Mouse (Mus musculus): ENCODE measurements around the gene Il1rl2. TPM values are rescaled to one million over a fixed set of nuclear protein-coding genes. Genes with fewer than 3 reads are reported as not detected.

Gene Il1rl2
- polyA plus RNA-seq, 1 experiment from 2014 or later = 6.8 TPM

DNA sequence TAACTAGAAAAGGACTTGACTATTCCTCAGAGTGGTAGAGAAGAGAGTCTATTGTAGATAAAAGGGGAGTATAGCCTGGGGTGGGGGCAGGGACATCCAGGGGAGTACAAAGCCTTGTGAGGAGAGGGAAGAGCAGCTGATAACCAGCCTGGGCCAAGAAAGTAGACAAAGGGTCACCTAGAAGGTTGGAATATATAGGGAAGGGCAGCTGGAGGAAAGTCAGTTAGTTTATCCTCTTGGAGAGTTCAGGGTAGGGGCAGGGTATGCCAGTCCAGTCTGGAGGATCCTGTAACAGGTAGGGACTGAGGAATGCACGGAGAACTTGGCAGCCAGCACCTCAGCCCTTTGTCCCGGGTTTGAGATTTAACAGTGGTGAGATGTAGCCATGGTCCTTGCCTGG, 33.9 kb downstream of the Il1rl2 start:
- no peaks in the 10 kb centered on the region for H3K36me3 ChIP-seq (ENCODE audit: control insufficient read depth, insufficient read depth, low read length)
- H3K4me2 ChIP-seq (replicated peaks; ENCODE audit: low read depth) = no peak overlapping the region
- H3K27ac ChIP-seq (replicated peaks) = peak overlapping the region; percentile 40
- H3K4me1 ChIP-seq (replicated peaks; ENCODE audit: control insufficient read depth, insufficient read depth) = no peaks in the 10 kb centered on the region
- ATAC-seq (ENCODE audit: low FRiP score, low TSS enrichment) = peak; percentile 14; the same call in 1 of the 2 replicates
- no peaks in the 10 kb centered on the region for H3K9me3 ChIP-seq (ENCODE audit: control insufficient read depth, low read length)
- no peak overlapping the region for H3K4me3 ChIP-seq (ENCODE audit: low read depth, low read length)
- TF ChIP-seq EP300 (optimal IDR thresholded peaks at IDR 0.05) (no peak), CTCF (IDR thresholded peaks at IDR 0.05; ENCODE audit: low read depth) (no peak)
- DNase-seq (ENCODE audit: low spot score) = no peak
- H3K9ac ChIP-seq (ENCODE audit: low read length) = no peak overlapping the region
- WGBS = 76% methylated on average over 2 of the region's 2 CpGs
- no peaks in the 10 kb centered on the region for H3K27me3 ChIP-seq (ENCODE audit: control insufficient read depth, insufficient read depth, low read length)

GRCm38 (mm10) chr1:40358771-40359181, 34.4 kb downstream of the Il1rl2 start:
- 39% methylated on average over 4 of the region's 4 CpGs for WGBS
- no peaks in the 10 kb centered on the region for H3K36me3 ChIP-seq (ENCODE audit: control insufficient read depth, insufficient read depth, low read length)
- H3K4me1 ChIP-seq (replicated peaks; ENCODE audit: control insufficient read depth, insufficient read depth) = no peaks in the 10 kb centered on the region
- TF ChIP-seq EP300 (optimal IDR thresholded peaks at IDR 0.05) (no peak), CTCF (IDR thresholded peaks at IDR 0.05; ENCODE audit: low read depth) (0 out of 2 replicates have a peak, but pooled peaks have one; percentile 11)
- no peaks in the 10 kb centered on the region for H3K27me3 ChIP-seq (ENCODE audit: control insufficient read depth, insufficient read depth, low read length)
- H3K27ac ChIP-seq (replicated peaks) = peak overlapping the region; percentile 40; the same call in 1 of the 2 replicates
- no peak overlapping the region for H3K4me3 ChIP-seq (ENCODE audit: low read depth, low read length)
- H3K9me3 ChIP-seq (ENCODE audit: control insufficient read depth, low read length) = no peaks in the 10 kb centered on the region
- DNase-seq (ENCODE audit: low spot score) (no peak), ATAC-seq (ENCODE audit: low FRiP score, low TSS enrichment) (peak; percentile 84)
- H3K9ac ChIP-seq (ENCODE audit: low read length) = no peak overlapping the region
- no peak overlapping the region for H3K4me2 ChIP-seq (replicated peaks; ENCODE audit: low read depth)

- H3K4me1 ChIP-seq (replicated peaks; ENCODE audit: control insufficient read depth, insufficient read depth) = no peaks in the 10 kb centered on the region
- ATAC-seq (ENCODE audit: low FRiP score, low TSS enrichment) = no peak
- DNase-seq (ENCODE audit: low spot score) = no peak
- no peaks in the 10 kb centered on the region for H3K36me3 ChIP-seq (ENCODE audit: control insufficient read depth, insufficient read depth, low read length)
- no peak overlapping the region for H3K9ac ChIP-seq (ENCODE audit: low read length)
- H3K27ac ChIP-seq (replicated peaks) = no peak overlapping the region
- H3K9me3 ChIP-seq (ENCODE audit: control insufficient read depth, low read length) = no peaks in the 10 kb centered on the region
- no peak for TF ChIP-seq EP300 (optimal IDR thresholded peaks at IDR 0.05)
- no peak overlapping the region for H3K4me2 ChIP-seq (replicated peaks; ENCODE audit: low read depth)
- WGBS = 44% methylated on average over 2 of the region's 2 CpGs
- no peaks in the 10 kb centered on the region for H3K27me3 ChIP-seq (ENCODE audit: control insufficient read depth, insufficient read depth, low read length)
- H3K4me3 ChIP-seq (ENCODE audit: low read depth, low read length) = no peak overlapping the region
Measured at GRCm38 (mm10) chr1:40359731-40360130, 35.3 kb downstream of the Il1rl2 start.

DNA sequence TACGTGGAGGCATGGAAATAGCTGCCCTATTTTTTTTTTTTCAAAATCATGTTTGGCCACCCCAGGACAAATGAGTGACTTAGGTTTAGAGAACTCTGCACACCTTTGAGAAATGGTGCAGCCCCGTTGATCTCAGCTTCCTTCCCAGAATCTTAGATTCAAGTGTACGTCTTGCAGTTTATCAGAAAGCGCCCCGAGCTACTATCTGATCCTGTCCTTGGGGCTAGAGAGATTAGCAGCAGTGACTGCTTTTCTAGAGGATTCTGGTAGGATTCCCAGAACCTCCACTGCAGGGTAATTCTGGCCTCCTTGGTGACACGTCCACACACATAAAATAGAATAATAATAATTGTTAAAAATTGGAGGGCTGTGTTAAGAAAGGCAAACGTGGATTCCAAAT, 36.6 kb downstream of the Il1rl2 start:
- H3K4me3 ChIP-seq (ENCODE audit: low read depth, low read length) = no peak overlapping the region
- ATAC-seq (ENCODE audit: low FRiP score, low TSS enrichment) (no peak), DNase-seq (ENCODE audit: low spot score) (no peak)
- 0 out of 2 replicates have a peak, but pooled peaks cover 4% of the 10 kb centered on the region for H3K36me3 ChIP-seq (ENCODE audit: control insufficient read depth, insufficient read depth, low read length)
- WGBS = 62% methylated on average over 7 of the region's 7 CpGs
- no peaks in the 10 kb centered on the region for H3K4me1 ChIP-seq (replicated peaks; ENCODE audit: control insufficient read depth, insufficient read depth)
- no peaks in the 10 kb centered on the region for H3K27me3 ChIP-seq (ENCODE audit: control insufficient read depth, insufficient read depth, low read length)
- H3K9me3 ChIP-seq (ENCODE audit: control insufficient read depth, low read length) = no peaks in the 10 kb centered on the region
- H3K9ac ChIP-seq (ENCODE audit: low read length) = no peak overlapping the region
- no peak overlapping the region for H3K27ac ChIP-seq (replicated peaks)
- TF ChIP-seq EP300 (optimal IDR thresholded peaks at IDR 0.05) = no peak
- no peak for TF ChIP-seq CTCF (IDR thresholded peaks at IDR 0.05; ENCODE audit: low read depth)
- H3K4me2 ChIP-seq (replicated peaks; ENCODE audit: low read depth) = no peak overlapping the region

DNA sequence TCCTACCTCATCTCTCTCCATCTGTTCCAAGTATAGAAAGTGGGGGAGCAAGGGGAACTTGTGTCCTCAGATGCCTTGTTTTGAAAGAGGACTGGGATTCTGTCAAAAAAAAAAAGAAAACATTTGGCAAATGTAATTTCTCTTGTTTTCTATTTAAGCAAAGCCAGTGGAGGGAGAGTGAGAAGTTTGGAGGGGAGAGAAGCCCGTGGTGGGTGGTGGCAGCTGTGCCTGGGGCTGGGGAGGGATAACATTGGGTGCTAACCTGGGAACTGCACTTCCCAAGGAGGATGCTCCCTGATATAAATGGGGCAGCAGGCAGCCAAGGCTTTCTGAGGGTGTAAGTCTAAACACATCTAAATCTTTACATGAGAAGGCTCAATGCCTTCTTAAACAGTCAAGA, 37.2 kb downstream of the Il1rl2 start:
- TF ChIP-seq EP300 (optimal IDR thresholded peaks at IDR 0.05) = no peak
- H3K4me2 ChIP-seq (replicated peaks; ENCODE audit: low read depth) = no peak overlapping the region

DNA sequence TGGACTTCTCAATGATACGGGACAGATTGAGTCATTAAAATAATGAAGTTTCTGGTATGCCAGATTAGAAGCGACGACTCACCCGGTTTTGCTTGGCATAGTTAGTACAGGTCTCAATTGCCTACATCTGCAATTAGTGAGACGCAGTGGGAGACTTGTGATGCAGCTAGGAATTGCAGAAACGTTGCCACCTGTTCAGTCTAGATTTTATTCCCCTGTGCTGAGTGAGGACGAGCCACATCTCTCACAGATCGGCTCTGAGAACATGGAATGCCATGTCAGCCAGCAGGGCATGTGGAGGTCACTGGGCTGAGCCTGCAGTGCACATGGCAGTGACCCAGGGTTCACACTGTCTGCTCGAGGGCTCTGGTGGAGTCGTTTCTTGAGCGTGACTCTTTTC, 38.4 kb downstream of the Il1rl2 start:
- no peak overlapping the region for H3K4me3 ChIP-seq (ENCODE audit: low read depth, low read length)
- H3K9me3 ChIP-seq (ENCODE audit: control insufficient read depth, low read length) = no peaks in the 10 kb centered on the region
- no peak for TF ChIP-seq EP300 (optimal IDR thresholded peaks at IDR 0.05)
- no peak for TF ChIP-seq CTCF (IDR thresholded peaks at IDR 0.05; ENCODE audit: low read depth)
- H3K27ac ChIP-seq (replicated peaks) = no peak overlapping the region
- WGBS = 74% methylated on average over 11 of the region's 11 CpGs
- ATAC-seq (ENCODE audit: low FRiP score, low TSS enrichment) = no peak
- DNase-seq (ENCODE audit: low spot score) = no peak
- no peaks in the 10 kb centered on the region for H3K27me3 ChIP-seq (ENCODE audit: control insufficient read depth, insufficient read depth, low read length)
- H3K9ac ChIP-seq (ENCODE audit: low read length) = no peak overlapping the region
- H3K4me1 ChIP-seq (replicated peaks; ENCODE audit: control insufficient read depth, insufficient read depth) = no peaks in the 10 kb centered on the region
- 0 out of 2 replicates have a peak, but pooled peaks cover 4% of the 10 kb centered on the region for H3K36me3 ChIP-seq (ENCODE audit: control insufficient read depth, insufficient read depth, low read length)
- no peak overlapping the region for H3K4me2 ChIP-seq (replicated peaks; ENCODE audit: low read depth)

More for the DNA sequence above, 37.2 kb downstream of the Il1rl2 start:
- H3K36me3 ChIP-seq (ENCODE audit: control insufficient read depth, insufficient read depth, low read length) = 0 out of 2 replicates have a peak, but pooled peaks cover 4% of the 10 kb centered on the region
- no peak overlapping the region for H3K27ac ChIP-seq (replicated peaks)
- ATAC-seq (ENCODE audit: low FRiP score, low TSS enrichment) (no peak), DNase-seq (ENCODE audit: low spot score) (no peak)
- H3K27me3 ChIP-seq (ENCODE audit: control insufficient read depth, insufficient read depth, low read length) = no peaks in the 10 kb centered on the region
- no peak overlapping the region for H3K4me3 ChIP-seq (ENCODE audit: low read depth, low read length)
- no peak overlapping the region for H3K9ac ChIP-seq (ENCODE audit: low read length)
- no peaks in the 10 kb centered on the region for H3K4me1 ChIP-seq (replicated peaks; ENCODE audit: control insufficient read depth, insufficient read depth)
- no peaks in the 10 kb centered on the region for H3K9me3 ChIP-seq (ENCODE audit: control insufficient read depth, low read length)
- 50% methylated on average over 1 of the region's 1 CpGs for WGBS
